Mouse (Mus musculus) neutrophil, adult 5-6 weeks (primary cell): ENCODE results near the gene a. TPM values are rescaled to one million over a fixed set of nuclear protein-coding genes. Genes with fewer than 3 reads are reported as not detected.
"Not testable (repeated sequence)": the region's sequence is repeated elsewhere in the genome, so short reads cannot be mapped to it uniquely, and the experiment has no call there.

ENCODE experiments used
- ATAC-seq: fragments of 151-379, 151-347 bp; 2 replicates; pipeline ENCODE4 v1.8.0; 2017; ENCODE audit warnings: mild to moderate bottlenecking, moderate TSS enrichment; ENCODE audit not compliant: insufficient number of reproducible peaks, poor library complexity, low FRiP score, severe bottlenecking; ENCODE audit errors: extremely low read depth
- total RNA-seq: library from RNA; stranded (forward); fragments of 200-1000 nt; gene quantifications from 2 replicates; pipeline ENCODE4 v1.2.3, GENCODE M21; 2017

Gene a
- total RNA-seq, 1 experiment from 2014 or later, result not detected

GRCm38 (mm10) chr2:154905796-154906195 is 114.6 kb downstream of the a start:
- no peak for ATAC-seq

- not testable (repeated sequence) for ATAC-seq
Observed at GRCm38 (mm10) chr2:154908223-154908622, 117.0 kb downstream of the a start.

DNA sequence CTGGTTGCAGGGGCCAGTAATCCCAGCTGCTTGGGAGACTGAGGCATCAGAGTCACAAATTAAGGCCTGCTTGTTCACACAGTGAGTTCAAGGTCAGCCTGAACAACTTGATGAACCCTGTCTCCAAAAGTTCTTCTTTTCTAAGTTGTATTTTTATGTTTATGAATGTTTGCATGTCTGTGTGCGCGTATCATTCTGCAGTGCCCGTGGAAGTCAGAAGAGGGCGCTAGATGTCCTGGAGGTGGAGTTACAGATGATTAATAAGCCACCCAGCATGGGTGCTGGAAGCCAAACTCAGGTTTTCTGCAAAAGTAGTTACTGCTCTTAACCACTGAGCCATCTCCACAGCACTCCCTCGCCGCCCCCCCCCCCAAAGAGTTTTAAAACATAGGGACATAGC is 118.6 kb downstream of the a start:
- ATAC-seq, result no peak

DNA sequence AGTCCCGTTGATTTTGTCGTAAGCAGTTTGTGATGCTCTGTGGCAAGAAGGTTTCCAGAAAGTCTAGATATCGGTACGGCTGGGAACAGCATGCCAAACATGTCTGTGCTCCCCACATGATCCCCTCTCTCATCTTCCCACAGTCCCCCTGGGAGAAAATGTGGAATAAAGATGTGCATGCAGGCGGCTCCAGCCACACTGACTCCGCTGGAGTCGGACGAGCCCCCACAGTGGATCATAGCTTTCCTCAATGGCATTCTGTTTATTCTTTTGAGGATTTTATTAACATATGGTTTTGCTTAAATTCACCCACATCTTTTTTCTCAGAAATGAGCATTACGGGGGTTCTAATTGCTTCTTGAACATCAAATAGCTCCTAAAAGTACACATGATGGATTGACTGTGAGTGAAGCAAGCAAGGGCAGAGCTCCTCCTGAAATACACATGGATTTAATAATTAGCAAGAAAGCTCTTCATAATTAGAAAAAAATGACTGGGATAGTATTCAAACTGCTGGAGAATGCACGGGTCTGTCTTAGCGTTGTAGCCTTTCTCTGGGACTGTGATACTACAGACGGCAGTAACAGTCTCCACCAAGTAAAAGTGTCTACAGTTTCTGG is 124.8 kb downstream of the a start:
- ATAC-seq, result no peak

GRCm38 (mm10) chr2:154916547-154916946 is 125.3 kb downstream of the a start:
- 0 out of 2 replicates have a peak, but pooled peaks have one; percentile 26 for ATAC-seq

- no peak for ATAC-seq
Observed at GRCm38 (mm10) chr2:154917866-154918641, 126.9 kb downstream of the a start.

GRCm38 (mm10) chr2:154920896-154921295 is 129.7 kb downstream of the a start:
- no peak for ATAC-seq

- not testable (repeated sequence) for ATAC-seq
Observed at GRCm38 (mm10) chr2:154922134-154922533, 130.9 kb downstream of the a start.

DNA sequence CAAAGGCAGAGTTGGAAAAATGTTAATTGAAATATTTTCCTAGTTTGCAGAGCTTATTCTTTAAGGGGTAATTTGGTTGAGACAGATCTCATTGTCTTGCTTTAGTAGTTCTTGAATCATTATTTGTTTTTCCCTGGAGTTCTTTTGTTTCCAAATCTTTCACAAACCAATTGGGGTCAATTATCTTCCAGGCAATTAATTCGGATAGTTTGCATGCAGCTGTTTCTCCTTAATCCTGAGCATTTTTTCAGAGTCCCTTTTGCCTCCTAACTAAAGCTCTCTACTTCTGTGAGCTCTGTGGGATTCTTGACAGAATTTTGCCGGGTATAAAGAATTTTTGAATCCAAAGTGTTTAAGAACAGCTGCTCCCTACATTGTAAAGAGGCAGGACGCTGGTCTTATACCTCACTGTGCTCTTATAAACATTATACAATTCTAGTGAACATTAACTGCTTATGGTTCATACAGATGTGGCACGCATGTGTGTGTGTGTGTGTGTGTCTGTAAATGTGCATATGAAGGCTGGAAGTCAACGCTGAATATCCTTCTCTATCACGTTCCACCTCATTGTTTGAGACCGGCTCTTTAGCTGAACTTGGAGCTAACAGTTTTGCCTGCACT is 134.3 kb downstream of the a start:
- no peak for ATAC-seq

- no peak for ATAC-seq
Observed at GRCm38 (mm10) chr2:154926843-154927242, 135.6 kb downstream of the a start.

DNA sequence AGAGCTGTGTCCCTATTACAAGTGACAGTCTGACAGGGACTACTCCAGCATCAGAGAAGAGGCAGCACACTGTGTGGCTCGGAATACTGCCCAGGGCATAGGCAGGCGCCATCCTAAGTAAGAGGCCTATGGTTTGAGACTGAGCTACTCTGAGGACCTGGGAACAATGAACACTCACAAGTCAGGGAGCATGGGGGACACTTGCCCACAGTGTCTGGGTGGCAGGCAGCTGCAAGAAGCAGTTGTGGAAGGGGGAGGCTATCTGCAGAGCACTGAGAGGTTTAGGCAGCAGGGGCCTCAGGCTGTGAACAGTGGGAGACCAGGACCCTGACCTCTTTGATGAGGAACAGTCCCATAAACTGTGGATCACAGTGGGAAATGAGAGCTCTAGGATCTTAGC is 137.1 kb downstream of the a start:
- no peak for ATAC-seq

- no peak for ATAC-seq
Observed at GRCm38 (mm10) chr2:154933884-154934283, 142.7 kb downstream of the a start.

DNA sequence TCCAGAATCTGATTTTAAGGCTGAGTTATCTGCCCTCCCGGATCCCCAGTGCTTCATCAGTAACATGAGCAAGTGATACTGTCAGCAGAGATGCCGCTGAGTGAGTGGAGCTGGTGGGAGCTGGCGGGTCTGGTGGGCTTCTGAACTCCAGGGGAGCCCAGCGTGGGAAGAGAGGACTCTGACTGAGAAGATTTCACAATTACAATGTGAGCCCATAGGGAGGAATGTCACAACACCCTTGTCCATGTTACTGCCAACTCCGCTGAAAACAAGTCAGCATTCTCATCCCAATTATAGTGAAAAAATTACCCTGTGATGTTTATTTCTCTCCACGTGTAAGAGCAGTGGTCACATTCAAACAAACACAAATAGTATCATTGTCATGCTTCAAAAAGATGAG is 144.9 kb downstream of the a start:
- ATAC-seq, result no peak

DNA sequence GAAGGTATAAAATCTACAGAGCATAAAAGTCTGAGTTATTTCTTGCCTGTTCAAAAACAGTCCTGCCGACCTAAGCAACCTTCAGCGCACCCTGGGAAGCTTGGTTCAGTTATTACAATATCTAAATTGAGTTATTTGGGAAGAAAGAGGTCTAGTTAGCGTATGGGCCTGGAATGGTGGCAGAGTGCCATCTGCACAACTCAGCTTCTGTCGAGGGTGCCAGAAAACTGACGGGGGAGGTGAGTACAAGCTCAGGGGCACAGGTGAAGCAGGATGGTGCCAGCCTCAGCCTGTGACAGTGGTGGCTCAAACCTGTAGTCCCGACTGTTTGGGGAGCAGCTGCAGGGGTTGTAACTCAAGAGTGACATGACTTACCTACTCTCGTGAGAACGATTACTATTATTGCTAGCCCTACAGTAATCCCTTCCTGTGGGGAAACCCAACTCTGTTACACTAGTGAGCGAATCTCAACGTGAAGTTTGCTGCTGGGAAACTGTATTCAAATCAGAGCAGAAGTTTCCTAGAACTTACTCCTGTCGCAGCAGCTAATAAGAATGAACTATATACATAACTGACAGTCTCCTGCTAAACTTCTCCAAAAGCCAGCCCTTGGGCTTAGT is 145.4 kb downstream of the a start:
- ATAC-seq, result no peak

DNA sequence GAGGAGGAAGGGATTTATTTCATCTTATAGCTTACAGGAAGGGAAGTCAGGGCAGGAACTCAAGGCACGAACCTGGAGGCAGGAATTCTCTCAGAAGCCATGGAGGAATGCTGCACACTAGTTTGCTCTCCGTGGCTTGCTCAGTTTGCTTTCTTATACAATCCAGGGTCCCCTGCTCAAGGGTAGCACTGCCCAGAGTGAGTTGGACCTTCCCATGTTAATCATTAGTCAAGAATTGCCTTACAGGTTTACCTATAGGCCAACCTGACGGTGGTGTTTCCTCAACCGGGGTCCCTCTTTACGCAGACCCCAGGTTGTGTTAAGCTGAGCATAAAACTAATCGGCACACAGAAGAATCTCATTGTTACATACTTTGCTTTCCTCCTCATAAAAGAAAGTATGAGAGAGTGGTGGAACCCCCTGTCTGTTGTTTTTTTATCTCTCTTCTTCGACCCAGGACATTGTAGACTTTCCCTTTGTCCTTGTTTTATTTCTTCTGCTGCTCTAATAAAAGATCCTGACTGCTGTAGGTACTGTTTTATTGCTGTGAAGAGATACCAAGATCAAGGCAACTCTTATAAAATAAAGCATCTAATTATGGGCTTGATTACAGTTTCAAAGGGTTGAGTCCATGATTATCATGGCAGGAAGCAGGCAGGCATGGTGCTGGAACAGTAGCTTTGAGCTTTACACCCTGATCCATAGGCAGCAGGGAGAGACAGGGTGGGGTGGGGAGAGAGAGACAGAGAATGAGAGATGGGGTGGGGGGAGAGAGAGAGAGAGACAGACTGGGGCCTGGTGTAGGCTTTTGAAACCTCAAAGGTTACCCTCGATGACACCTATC is 146.6 kb downstream of the a start:
- no peak for ATAC-seq

GRCm38 (mm10) chr2:154941952-154942351 is 150.8 kb downstream of the a start:
- ATAC-seq, result no peak

DNA sequence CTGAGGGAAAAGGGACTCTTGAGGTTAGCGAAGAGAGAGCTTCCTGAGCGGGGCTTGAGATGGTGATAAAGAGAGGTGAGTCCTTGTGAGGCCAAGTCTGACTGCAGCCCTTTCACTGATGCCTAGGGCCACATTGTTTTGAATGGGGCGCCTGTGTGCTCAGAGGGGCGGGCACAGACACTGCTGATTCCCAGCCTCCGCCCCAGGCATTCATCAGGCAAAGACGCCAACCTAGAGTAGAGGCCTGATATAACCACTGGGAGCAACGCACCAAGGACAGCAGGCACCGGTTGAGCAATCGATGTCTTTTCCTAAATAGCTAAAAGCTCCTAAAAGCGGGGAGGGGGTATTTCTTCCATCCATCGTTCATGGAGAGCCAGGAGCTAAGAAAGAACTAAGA is 151.3 kb downstream of the a start:
- no peak for ATAC-seq

- ATAC-seq, result peak; percentile 36; the same call in 1 of the 2 replicates
Observed at GRCm38 (mm10) chr2:154943101-154943500, 151.9 kb downstream of the a start.

GRCm38 (mm10) chr2:154946921-154947320 is 155.7 kb downstream of the a start:
- no peak for ATAC-seq
